Mouse (Mus musculus) heart, postnatal 14 days (tissue): ENCODE measurements around the gene Degs1. TPM values are rescaled to one million over a fixed set of nuclear protein-coding genes. Genes with fewer than 3 reads are reported as not detected.

Experiments
- DNase-seq, 2 experiments: peaks; one replicate each; pipeline ENCODE4 v3.0.0; 2021 to 2022
- intact Hi-C: fragments of 180-260 bp; cut with DNase I; formaldehyde crosslinking; loops from one replicate; pipeline ENCODE4 v1.15.1; 2025
- total RNA-seq, 2 experiments: library from RNA; stranded (reverse); gene quantifications; 2 replicates each; pipeline ENCODE4 v1.2.3; 2021

Gene Degs1
- total RNA-seq, 2 experiments from 2014 or later, result 68.1 to 73.2 TPM

- intact Hi-C loops, result no loop called here
- no peak for DNase-seq
Observed at GRCm38 (mm10) chr1:182237386-182237785, 45.2 kb downstream of the Degs1 start.

- intact Hi-C loops, result no loop called here
- no peak for DNase-seq
Observed at GRCm38 (mm10) chr1:182235174-182235573, 47.4 kb downstream of the Degs1 start.

- DNase-seq, result no peak
- intact Hi-C loops, result no loop called here
Observed at GRCm38 (mm10) chr1:182229381-182229780, 53.2 kb downstream of the Degs1 start.

DNA sequence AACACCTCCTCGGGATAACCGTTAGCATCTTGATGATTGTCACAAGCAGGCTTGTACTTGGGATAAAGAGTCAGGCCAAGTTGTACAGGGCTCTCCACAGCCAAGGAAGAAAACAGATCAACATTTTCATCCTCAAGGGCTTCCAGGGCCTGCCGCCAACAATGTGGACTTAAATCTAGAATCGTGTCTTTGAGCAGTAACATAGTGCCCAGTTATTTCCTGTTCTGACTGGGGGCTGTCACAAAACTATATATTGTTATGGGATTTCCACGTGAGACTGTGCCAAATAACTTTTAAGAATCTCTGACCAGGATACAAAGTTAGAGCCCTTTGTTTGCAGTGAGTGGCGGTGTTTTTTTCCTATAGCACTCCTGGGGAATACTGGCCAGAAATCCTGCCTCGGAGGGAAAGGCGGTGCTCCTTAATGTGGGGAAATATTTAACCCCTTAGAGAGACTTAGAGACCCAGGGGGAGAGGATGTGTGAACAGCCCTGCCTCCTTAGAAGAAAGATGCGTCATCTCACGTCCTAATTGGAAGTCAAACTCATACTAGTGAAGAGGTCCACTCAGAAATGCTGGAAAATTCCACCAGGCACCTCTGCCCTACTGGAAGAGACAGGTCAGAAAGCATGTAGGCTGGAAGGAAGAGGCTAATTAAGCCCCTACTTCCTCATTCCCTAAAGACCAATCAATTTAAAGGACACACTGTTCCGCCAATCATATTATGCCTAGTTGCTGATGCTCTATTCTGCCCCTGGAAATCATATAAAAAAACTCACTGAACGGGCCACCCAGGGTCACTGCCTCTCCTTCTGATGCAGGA, 55.3 kb downstream of the Degs1 start:
- peak in 1 of 2 experiments; percentile 12 for DNase-seq
- intact Hi-C loops, result no loop called here

DNA sequence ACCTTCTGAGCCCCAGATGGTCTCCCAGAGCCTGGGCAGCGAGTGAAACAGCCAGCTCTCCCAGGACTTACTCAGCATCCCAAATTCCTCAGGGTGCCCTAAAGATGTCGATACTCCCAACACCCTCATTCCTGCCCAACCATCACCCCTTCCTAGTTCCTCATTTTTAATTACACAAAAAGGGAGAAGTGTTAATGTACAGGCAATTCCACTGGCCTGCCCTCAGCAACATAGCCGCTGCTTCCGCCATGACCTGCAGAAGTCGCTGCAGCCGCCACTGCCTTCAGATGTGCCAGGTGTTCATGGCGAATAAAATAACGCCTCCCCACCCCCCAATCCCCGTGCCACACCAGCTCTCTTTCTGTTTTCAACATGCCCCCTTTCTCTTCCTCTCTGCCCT, 56.3 kb downstream of the Degs1 start:
- DNase-seq, result no peak
- intact Hi-C loops, result no loop called here

Other genes starting within 250 kb of the Degs1 start
- 10 to 100 TPM; 42.6 to 46.6 TPM for gene Srp9, start 158.1 kb downstream of the Degs1 start, total RNA-seq
- not detected for gene Vmn1r1, start 118.3 kb downstream of the Degs1 start, total RNA-seq
- 10 to 100 TPM; 23.6 to 25.0 TPM for gene Fbxo28, start 58.8 kb upstream of the Degs1 start, total RNA-seq
- gene Trp53bp2, start 126.4 kb upstream of the Degs1 start, total RNA-seq, result 10 to 100 TPM; 12.6 to 15.5 TPM
- gene Capn2, start 234.8 kb upstream of the Degs1 start, total RNA-seq, result 10 to 100 TPM; 69.8 to 72.5 TPM